Mouse (Mus musculus) thymus, postnatal 10 days (tissue): ENCODE results near the gene Cyp2t4.

Experiments used
- DNase-seq, 2 experiments: peaks; one replicate each; pipeline ENCODE4 v3.0.0; 2021; ENCODE audit warnings: low spot score in 2 of 2

Gene Cyp2t4

GRCm38 (mm10) chr7:27182498-27182897, 29.0 kb downstream of the Cyp2t4 start:
- DNase-seq = no peak

GRCm38 (mm10) chr7:27184964-27185363, 31.4 kb downstream of the Cyp2t4 start:
- DNase-seq = peak in 1 of 2 experiments; percentile 50

GRCm38 (mm10) chr7:27185986-27186385, 32.5 kb downstream of the Cyp2t4 start:
- no peak for DNase-seq

- no peak for DNase-seq
Measured at GRCm38 (mm10) chr7:27189271-27189931, 35.9 kb downstream of the Cyp2t4 start.

GRCm38 (mm10) chr7:27192434-27192833, 38.9 kb downstream of the Cyp2t4 start:
- DNase-seq = no peak

GRCm38 (mm10) chr7:27193731-27194130, 40.2 kb downstream of the Cyp2t4 start:
- DNase-seq = no peak

- DNase-seq = peak; percentile 95 to 98
Measured at GRCm38 (mm10) chr7:27195681-27196611, 42.4 kb downstream of the Cyp2t4 start, which contains the start of the genes BC024978 and Snrpa. TSS of gene BC024978 (plus strand) at chr7:27195781. TSS of gene Snrpa (minus strand) at chr7:27196271.

- DNase-seq = peak in 1 of 2 experiments; percentile 12
Measured at GRCm38 (mm10) chr7:27197136-27197535, 43.6 kb downstream of the Cyp2t4 start.

- DNase-seq = no peak
Measured at GRCm38 (mm10) chr7:27197634-27198033, 44.1 kb downstream of the Cyp2t4 start.

GRCm38 (mm10) chr7:27198355-27198754, 44.8 kb downstream of the Cyp2t4 start:
- no peak for DNase-seq

- DNase-seq = no peak
Measured at GRCm38 (mm10) chr7:27198779-27199178, 45.3 kb downstream of the Cyp2t4 start.

GRCm38 (mm10) chr7:27203730-27204449, 50.4 kb downstream of the Cyp2t4 start:
- no peak for DNase-seq
